Mouse (Mus musculus): ENCODE results near the gene Slc12a5.

DNA sequence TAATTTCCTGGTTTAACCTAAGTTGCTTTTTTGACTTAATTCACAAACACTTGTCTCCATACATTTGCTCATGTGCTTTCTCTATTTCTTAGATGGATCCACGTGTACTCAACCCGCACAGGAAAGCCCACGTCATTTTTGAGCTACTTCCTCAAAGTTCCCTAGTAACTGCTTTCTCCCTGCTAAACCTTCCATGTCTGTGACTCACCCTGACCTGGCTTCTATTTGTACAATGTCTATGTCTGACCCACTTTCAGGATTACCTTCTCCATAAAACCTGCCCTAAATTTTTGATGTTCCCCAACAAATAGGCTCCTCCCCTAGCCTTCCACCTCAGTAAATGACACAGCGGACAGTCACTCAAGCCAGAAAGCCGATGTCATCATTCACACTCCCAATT, 54.3 kb downstream of the Slc12a5 start:
- TF ChIP-seq POLR2A (IDR thresholded peaks at IDR 0.05; ENCODE audit: control insufficient read depth in 1 of 2, insufficient read depth in 1 of 2, low read depth in 1 of 2, low read length in 2 of 2, poor library complexity in 1 of 2) (no peak), RAD21 (IDR thresholded peaks at IDR 0.05; ENCODE audit: low read depth, low read length) (no peak), CTCF (IDR thresholded peaks at IDR 0.05 in 2 of 3, conservative IDR thresholded peaks at IDR 0.05 in 1 of 3; ENCODE audit: control insufficient read depth in 1 of 3, insufficient read depth in 1 of 3, low read depth in 2 of 3, low read length in 3 of 3, poor library complexity in 1 of 3, severe bottlenecking in 1 of 3) (no peak), MAFK (IDR thresholded peaks at IDR 0.05; ENCODE audit: borderline replicate concordance, low read depth, low read length) (no peak), EP300 (IDR thresholded peaks at IDR 0.05; ENCODE audit: low read depth in 1 of 2, low read length in 2 of 2) (no peak), ETS1 (IDR thresholded peaks at IDR 0.05; ENCODE audit: low read depth, low read length) (no peak), KAT2A (conservative IDR thresholded peaks at IDR 0.05; ENCODE audit: low read depth, low read length) (no peak), MAZ (IDR thresholded peaks at IDR 0.05; ENCODE audit: low read depth, low read length) (no peak), CHD2 (IDR thresholded peaks at IDR 0.05; ENCODE audit: low read length) (no peak), NELFE (IDR thresholded peaks at IDR 0.05; ENCODE audit: low read depth, low read length) (no peak), ELF1 (IDR thresholded peaks at IDR 0.05; ENCODE audit: low read depth, low read length) (no peak), HCFC1 (IDR thresholded peaks at IDR 0.05; ENCODE audit: low read depth, low read length) (no peak), UBTF (IDR thresholded peaks at IDR 0.05; ENCODE audit: borderline replicate concordance, insufficient read depth, low read depth, low read length) (no peak), MYC (IDR thresholded peaks at IDR 0.05; ENCODE audit: low read depth, low read length) (no peak)

All from MEL (cell line).